Mouse (Mus musculus): ENCODE measurements around the gene Magea1. TPM values are rescaled to one million over a fixed set of nuclear protein-coding genes. Genes with fewer than 3 reads are reported as not detected.
"Not testable (repeated sequence)": the region's sequence is repeated elsewhere in the genome, so short reads cannot be mapped to it uniquely, and the experiment has no call there.

Gene Magea1
- total RNA-seq (2014; rRNA removed) (not detected in 2 replicates), polyA plus RNA-seq (2015; fragmentation: Nextera tagmentation; extraction: Ambion mirVana) (not detected in 2 replicates)

GRCm38 (mm10) chrX:155089693-155090092 lies at the start of gene Magea1:
Gene Magea1, minus strand, starts transcription at chrX:155089793.
- H3K4me1 ChIP-seq (ENCODE audit: insufficient read depth, low read length); H3K27me3 ChIP-seq (ENCODE audit: insufficient read depth, low read length); H3K4me3 ChIP-seq (ENCODE audit: low read depth, low read length); H3K9ac ChIP-seq (replicated peaks; ENCODE audit: low read length, poor library complexity, severe bottlenecking); H3K27ac ChIP-seq (ENCODE audit: low read depth, low read length); ATAC-seq (ENCODE audit: low FRiP score); H3K9me3 ChIP-seq (ENCODE audit: low read length); H3K36me3 ChIP-seq (ENCODE audit: insufficient read depth, low read length); H3K4me2 ChIP-seq (ENCODE audit: low read depth, low read length, poor library complexity, severe bottlenecking); DNase-seq (ENCODE audit: low spot score): not testable (repeated sequence)
- 83% methylated on average over 1 of the region's 2 CpGs for WGBS

GRCm38 (mm10) chrX:155128312-155128711 lies 38.7 kb upstream of the Magea1 start, which contains the start of gene Cldn34b2:
Gene Cldn34b2, minus strand, starts transcription at chrX:155128412.
- H3K4me1 ChIP-seq (ENCODE audit: insufficient read depth, low read length); ATAC-seq (ENCODE audit: low FRiP score); H3K27me3 ChIP-seq (ENCODE audit: insufficient read depth, low read length); H3K9ac ChIP-seq (replicated peaks; ENCODE audit: low read length, poor library complexity, severe bottlenecking); H3K36me3 ChIP-seq (ENCODE audit: insufficient read depth, low read length); H3K27ac ChIP-seq (ENCODE audit: low read depth, low read length); H3K4me2 ChIP-seq (ENCODE audit: low read depth, low read length, poor library complexity, severe bottlenecking); H3K9me3 ChIP-seq (ENCODE audit: low read length); DNase-seq (ENCODE audit: low spot score); H3K4me3 ChIP-seq (ENCODE audit: low read depth, low read length): not testable (repeated sequence)
- 89% methylated on average over 3 of the region's 3 CpGs for WGBS

- Histone ChIP-seq H3K9me3 (ENCODE audit: low read length) (no peaks in the 10 kb centered on the region), H3K36me3 (ENCODE audit: insufficient read depth, low read length) (no peaks in the 10 kb centered on the region), H3K27me3 (ENCODE audit: insufficient read depth, low read length) (no peaks in the 10 kb centered on the region), H3K4me2 (ENCODE audit: low read depth, low read length, poor library complexity, severe bottlenecking) (no peak overlapping the region), H3K27ac (ENCODE audit: low read depth, low read length) (no peak overlapping the region), H3K4me3 (ENCODE audit: low read depth, low read length) (no peak overlapping the region), H3K4me1 (ENCODE audit: insufficient read depth, low read length) (no peaks in the 10 kb centered on the region), H3K9ac (replicated peaks; ENCODE audit: low read length, poor library complexity, severe bottlenecking) (no peak overlapping the region)
- DNase-seq (ENCODE audit: low spot score) (peak; percentile 1), ATAC-seq (ENCODE audit: low FRiP score) (no peak)
- peak; percentile 65 for TF ChIP-seq CTCF (IDR thresholded peaks at IDR 0.05)
Observed at GRCm38 (mm10) chrX:155098024-155098423, 8.4 kb upstream of the Magea1 start.

GRCm38 (mm10) chrX:155093566-155093965 lies 4.0 kb upstream of the Magea1 start, which contains the start of gene Magea2:
Gene Magea2, minus strand, starts transcription at chrX:155093666.
- not testable (repeated sequence) for ATAC-seq (ENCODE audit: low FRiP score); H3K4me2 ChIP-seq (ENCODE audit: low read depth, low read length, poor library complexity, severe bottlenecking); H3K9ac ChIP-seq (replicated peaks; ENCODE audit: low read length, poor library complexity, severe bottlenecking); H3K27ac ChIP-seq (ENCODE audit: low read depth, low read length); H3K4me3 ChIP-seq (ENCODE audit: low read depth, low read length); H3K4me1 ChIP-seq (ENCODE audit: insufficient read depth, low read length); H3K36me3 ChIP-seq (ENCODE audit: insufficient read depth, low read length); H3K9me3 ChIP-seq (ENCODE audit: low read length); DNase-seq (ENCODE audit: low spot score); H3K27me3 ChIP-seq (ENCODE audit: insufficient read depth, low read length)
- 86% methylated on average over 3 of the region's 4 CpGs for WGBS

DNA sequence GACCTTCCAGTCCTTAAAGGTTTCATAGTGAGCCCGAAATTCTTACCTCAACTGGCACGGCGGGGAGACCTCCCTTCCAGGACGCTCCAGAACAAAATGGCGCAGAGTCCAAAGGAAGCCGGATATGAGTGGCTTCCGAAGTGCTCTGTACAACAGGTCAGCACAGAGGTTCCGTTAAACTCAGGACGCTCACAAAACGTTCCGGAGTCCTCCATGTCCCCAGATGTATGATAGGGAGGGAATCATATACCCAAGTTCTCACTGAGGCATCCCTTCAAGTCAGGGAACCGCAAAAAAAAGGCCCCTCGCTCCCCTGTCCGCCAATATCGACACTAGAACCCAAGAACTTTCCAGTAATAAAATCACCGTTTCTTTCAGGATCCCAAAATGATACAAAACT lies 26.5 kb downstream of the Magea1 start, which contains the start of gene Magea5:
TSS of gene Magea5 (minus strand) at position 101 of the 400 bp plus-strand sequence.
- not testable (repeated sequence) for H3K9me3 ChIP-seq (ENCODE audit: low read length); ATAC-seq (ENCODE audit: low FRiP score); H3K4me2 ChIP-seq (ENCODE audit: low read depth, low read length, poor library complexity, severe bottlenecking)

More for the DNA sequence above, 26.5 kb downstream of the Magea1 start, which contains the start of gene Magea5:
- not testable (repeated sequence) for H3K27me3 ChIP-seq (ENCODE audit: insufficient read depth, low read length); H3K36me3 ChIP-seq (ENCODE audit: insufficient read depth, low read length); DNase-seq (ENCODE audit: low spot score); H3K4me1 ChIP-seq (ENCODE audit: insufficient read depth, low read length); H3K9ac ChIP-seq (replicated peaks; ENCODE audit: low read length, poor library complexity, severe bottlenecking); H3K4me3 ChIP-seq (ENCODE audit: low read depth, low read length); H3K27ac ChIP-seq (ENCODE audit: low read depth, low read length)
- WGBS: 86% methylated on average over 13 of the region's 16 CpGs

Other genes with a start within 250 kb of the Magea1 start
- gene Cldn34b1, start 199.5 kb downstream of the Magea1 start, total RNA-seq (2014; rRNA removed): not detected in 2 replicates
- not detected in 2 replicates for gene Cldn34b1, start 199.5 kb downstream of the Magea1 start, polyA plus RNA-seq (2015; fragmentation: Nextera tagmentation; extraction: Ambion mirVana)
- gene Magea6, start 153.8 kb downstream of the Magea1 start, total RNA-seq (2014; rRNA removed): not detected in 2 replicates
- gene Magea6, start 153.8 kb downstream of the Magea1 start, polyA plus RNA-seq (2015; fragmentation: Nextera tagmentation; extraction: Ambion mirVana): not detected in 2 replicates
- not detected in 2 replicates for gene Magea3, start 140.3 kb downstream of the Magea1 start, total RNA-seq (2014; rRNA removed)
- not detected in 2 replicates for gene Magea3, start 140.3 kb downstream of the Magea1 start, polyA plus RNA-seq (2015; fragmentation: Nextera tagmentation; extraction: Ambion mirVana)
- gene Magea8, start 93.9 kb downstream of the Magea1 start, total RNA-seq (2014; rRNA removed): not detected in 2 replicates
- not detected in 2 replicates for gene Magea8, start 93.9 kb downstream of the Magea1 start, polyA plus RNA-seq (2015; fragmentation: Nextera tagmentation; extraction: Ambion mirVana)
- gene Magea5, start 26.6 kb downstream of the Magea1 start, total RNA-seq (2014; rRNA removed): not detected in 2 replicates
- not detected in 2 replicates for gene Magea5, start 26.6 kb downstream of the Magea1 start, polyA plus RNA-seq (2015; fragmentation: Nextera tagmentation; extraction: Ambion mirVana)
- gene Magea2, start 3.9 kb upstream of the Magea1 start, total RNA-seq (2014; rRNA removed): not detected in 2 replicates
- gene Magea2, start 3.9 kb upstream of the Magea1 start, polyA plus RNA-seq (2015; fragmentation: Nextera tagmentation; extraction: Ambion mirVana): not detected in 2 replicates
- gene Cldn34b2, start 38.6 kb upstream of the Magea1 start, total RNA-seq (2014; rRNA removed): not detected in 2 replicates
- gene Cldn34b2, start 38.6 kb upstream of the Magea1 start, polyA plus RNA-seq (2015; fragmentation: Nextera tagmentation; extraction: Ambion mirVana): not detected in 2 replicates
- 29.9 and 44.8 TPM in 2 replicates for gene Sat1, start 126.7 kb upstream of the Magea1 start, total RNA-seq (2014; rRNA removed)
- gene Sat1, start 126.7 kb upstream of the Magea1 start, polyA plus RNA-seq (2015; fragmentation: Nextera tagmentation; extraction: Ambion mirVana): 88.4 and 93.5 TPM in 2 replicates
- gene Acot9, start 172.7 kb upstream of the Magea1 start, total RNA-seq (2014; rRNA removed): 30.8 and 34.4 TPM in 2 replicates
- 51.7 and 54.0 TPM in 2 replicates for gene Acot9, start 172.7 kb upstream of the Magea1 start, polyA plus RNA-seq (2015; fragmentation: Nextera tagmentation; extraction: Ambion mirVana)

All from midbrain, postnatal 0 days (tissue).